Mouse (Mus musculus) ovary, postnatal 36 days (tissue): ENCODE results near the gene Phldb2.

Source experiments
- DNase-seq: peaks from one replicate; pipeline ENCODE4 v3.0.0; 2022; ENCODE audit warnings: low spot score, mixed read lengths

The Phldb2 gene

DNA sequence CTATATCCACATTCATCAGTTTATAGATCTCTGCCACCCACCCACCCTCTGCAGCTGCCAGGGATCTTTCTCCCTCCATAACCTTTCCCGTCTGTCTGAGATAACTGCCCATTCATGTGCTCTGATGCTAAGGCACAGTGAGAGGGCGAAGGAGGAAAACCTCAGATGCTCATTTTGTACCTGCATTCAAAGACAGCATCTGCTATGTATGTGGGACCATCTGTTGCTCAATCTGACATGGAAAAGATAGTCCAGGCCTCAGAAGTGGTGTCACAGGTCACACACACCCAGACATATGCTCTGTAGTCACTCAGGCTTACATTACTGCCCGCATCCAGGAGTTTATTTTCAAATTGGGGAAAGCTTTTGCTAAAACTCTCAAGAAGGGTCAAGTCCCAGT, 112.4 kb downstream of the Phldb2 start:
- no peak for DNase-seq

- DNase-seq, result no peak
Measured at GRCm38 (mm10) chr16:45837541-45838342, 115.7 kb downstream of the Phldb2 start.

- DNase-seq, result no peak
Measured at GRCm38 (mm10) chr16:45832747-45833108, 120.7 kb downstream of the Phldb2 start.

DNA sequence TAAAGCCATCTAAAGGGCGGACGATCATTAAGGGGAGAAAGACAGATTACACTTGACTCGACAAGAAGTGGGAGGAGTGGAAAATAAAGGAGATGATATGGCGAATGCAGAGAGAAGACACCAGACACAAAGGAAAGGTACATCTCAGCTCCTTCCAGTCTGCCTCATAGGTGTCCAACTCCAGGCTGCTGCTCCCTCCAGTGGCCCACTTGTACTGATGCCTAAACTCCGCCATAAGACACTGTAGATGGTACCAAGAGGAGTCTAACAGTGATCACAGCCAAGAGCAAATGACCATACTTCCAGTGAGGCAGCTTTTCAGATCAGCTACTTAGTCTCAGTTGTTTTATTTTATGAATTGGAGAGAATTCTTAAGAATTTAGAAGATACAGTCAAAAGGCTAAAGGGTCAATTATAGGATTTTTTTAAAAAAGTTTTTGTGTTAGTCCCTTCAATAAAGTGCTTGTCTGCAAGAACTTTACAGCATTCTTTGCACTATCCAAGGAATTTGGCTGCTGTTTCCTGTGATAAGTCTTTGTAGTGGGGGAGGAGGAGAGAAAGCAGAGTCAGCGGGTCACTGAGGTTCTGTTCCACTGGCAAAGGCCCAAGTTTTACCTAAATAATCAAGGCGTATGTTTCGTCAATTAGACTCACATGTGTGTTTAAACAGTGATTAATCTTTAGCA, 121.2 kb downstream of the Phldb2 start:
- no peak for DNase-seq

DNA sequence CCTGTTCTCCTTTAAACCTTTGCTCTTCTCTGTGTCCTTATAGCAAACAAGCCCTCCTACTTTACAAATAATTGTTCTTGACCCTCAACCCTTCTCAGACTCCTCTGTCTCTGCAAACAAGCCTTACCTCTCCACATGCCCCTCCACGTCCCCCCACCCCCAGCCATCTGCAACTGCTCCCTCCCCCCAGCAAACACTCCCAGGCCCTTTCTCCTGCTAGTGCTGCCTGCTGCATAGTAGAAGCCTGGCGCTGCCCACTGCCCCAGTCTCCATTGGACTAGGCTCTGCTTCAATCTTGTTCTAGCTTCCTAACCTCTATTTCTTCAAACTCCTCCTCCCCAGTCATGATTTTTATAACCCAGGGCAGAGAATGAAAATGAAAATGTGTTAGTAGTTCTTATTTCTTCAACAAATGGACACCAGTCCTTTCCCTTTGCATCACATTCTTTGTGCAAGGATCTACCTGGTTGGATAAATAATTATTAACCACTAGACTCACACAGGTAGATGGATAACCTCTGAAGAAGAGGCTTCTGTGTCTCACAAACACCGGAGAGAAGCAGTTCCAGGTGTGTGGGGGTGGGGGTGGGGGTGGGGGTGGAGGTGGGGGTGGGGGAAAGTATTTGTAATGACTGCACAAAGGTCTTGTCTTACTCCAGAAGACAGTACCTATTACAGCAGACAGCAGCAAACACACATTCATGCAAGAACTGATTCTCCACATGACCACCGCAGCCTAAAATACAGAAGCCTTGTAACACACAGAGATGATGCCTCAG, 122.1 kb downstream of the Phldb2 start:
- no peak for DNase-seq

DNA sequence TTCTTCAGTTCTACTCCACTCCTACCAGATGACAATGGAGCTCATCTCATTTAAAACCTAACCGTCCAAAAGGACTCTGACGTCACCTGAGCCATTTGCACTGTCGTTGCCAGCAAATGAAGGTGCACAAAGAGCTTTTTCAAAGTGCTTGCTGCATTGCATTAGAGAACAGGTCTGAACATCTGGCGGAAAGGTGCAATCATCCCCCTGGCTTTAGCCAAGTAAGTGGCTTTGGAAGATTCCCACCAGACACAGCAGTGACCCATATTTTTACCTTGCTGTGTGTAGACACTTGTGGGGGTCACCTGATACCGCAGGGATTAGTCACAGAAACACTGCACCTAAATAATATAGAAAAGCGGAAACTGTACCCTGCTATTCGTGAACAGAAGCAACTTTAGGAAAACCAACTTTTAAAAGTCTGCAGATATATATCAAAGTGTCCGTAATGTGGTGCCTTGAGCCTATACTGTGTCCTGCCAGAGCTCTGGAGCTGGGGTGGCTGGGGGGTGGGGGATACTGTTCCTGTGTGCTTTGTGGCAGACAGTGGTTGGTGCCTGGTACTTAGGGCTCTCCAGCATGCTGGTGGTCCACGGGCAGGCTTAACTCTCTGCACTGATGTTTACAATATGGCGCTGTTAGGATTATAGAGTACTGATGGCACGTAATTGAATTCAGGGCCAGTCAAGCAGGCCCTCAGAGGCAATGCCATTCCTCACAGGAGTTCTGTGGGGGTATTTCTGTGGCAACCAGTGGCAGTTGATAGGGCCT, 123.1 kb downstream of the Phldb2 start:
- DNase-seq, result no peak

- no peak for DNase-seq
Measured at GRCm38 (mm10) chr16:45825309-45825708, 128.1 kb downstream of the Phldb2 start.

DNA sequence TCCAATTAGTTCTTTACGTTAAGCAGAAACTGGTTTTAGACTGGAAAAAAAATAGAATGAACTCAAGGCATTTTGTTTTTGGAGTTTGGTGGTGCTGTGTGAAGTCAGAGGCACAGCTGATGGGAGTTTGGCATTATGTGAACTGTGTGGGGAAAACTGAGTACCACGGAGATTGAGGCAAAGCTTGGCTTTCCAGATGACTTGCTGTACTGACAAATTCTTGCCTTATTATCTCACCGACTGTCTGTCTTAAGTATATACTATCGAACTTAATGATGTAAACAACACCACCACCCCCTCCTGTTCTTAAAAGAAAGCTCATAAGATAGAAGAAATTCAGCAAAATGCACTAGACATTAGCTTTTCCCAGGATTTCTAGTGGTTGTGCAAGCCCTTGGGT, 129.4 kb downstream of the Phldb2 start:
- no peak for DNase-seq

- DNase-seq, result no peak
Measured at GRCm38 (mm10) chr16:45819911-45820310, 133.5 kb downstream of the Phldb2 start.

- no peak for DNase-seq
Measured at GRCm38 (mm10) chr16:45817795-45818194, 135.6 kb downstream of the Phldb2 start.

- no peak for DNase-seq
Measured at GRCm38 (mm10) chr16:45816670-45817069, 136.7 kb downstream of the Phldb2 start.

DNA sequence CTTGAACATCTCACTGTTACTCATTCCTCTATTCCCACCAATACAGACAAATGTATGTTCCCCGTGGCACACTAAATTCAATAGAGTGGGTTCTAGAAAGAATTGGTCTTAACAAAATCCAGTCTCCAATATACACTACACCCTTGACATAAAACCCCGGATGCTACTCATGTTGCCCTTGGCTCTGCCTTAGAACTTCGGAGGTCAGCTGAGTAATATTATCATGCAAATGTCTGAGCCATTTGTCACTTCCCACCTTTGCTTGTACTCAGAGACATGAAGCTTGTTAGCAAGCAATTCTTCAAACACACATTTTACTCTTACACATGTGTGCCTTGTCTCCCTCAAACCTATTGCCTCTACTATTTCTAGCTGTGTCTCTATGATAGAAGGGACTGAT, 138.8 kb downstream of the Phldb2 start:
- no peak for DNase-seq

- DNase-seq, result no peak
Measured at GRCm38 (mm10) chr16:45811788-45812187, 141.6 kb downstream of the Phldb2 start.

- DNase-seq, result no peak
Measured at GRCm38 (mm10) chr16:45810829-45811326, 142.5 kb downstream of the Phldb2 start.

DNA sequence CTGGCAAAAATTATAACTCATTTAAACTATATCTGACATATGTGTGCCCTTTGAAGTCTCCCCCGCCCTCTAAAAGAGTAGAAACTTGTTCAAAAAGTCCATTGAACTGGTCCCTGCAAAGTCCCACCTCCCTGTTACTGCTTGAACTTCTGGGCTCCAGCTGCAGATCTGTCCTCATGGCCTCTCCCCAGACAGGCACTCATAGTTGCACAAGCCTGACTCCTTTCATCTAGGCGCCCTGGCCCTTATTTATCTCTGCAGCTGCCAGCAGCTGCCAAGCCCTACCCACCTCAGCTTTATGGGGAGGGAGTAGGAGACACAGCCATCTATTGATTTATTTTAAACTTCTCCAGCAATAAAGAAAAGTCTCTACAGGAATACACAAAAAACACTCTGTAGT, 143.2 kb downstream of the Phldb2 start:
- DNase-seq, result no peak

DNA sequence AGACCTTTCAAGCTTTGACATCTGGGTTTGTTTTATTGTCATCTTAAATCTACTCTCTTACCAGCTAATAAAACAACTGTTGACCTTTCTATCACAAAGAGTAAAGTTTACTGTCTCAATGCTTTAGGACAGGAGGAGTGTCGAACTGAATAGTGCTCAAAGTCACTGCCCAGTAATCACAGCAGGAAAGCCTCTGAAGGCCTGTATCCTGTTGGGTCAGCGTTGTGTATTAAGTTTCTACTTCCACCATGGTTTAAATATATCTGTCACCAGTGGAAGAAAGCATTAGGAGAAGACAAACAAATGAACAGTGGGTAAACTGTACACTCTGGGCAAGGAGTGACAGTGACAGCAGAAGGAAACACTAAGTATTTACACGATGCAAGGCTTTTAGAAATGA, 148.7 kb downstream of the Phldb2 start:
- no peak for DNase-seq

DNA sequence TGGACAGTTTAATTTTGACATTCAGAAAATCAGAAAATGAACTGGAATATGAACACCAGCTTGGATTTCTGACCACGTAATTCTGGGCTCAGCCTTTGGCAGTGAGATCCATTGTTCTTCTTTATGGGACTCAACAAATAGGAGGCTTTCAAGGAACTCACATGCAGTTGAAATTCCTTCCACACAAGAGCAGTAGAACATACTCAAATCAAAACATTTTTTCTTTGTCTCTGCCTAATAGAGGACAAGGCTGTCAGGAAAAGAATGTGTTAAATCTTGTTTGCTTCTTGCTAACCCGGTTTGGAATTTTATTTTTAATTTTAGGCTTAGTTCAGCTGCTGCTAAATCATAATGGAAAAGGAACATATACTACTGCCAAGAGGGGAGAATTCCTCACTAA, 153.0 kb downstream of the Phldb2 start:
- DNase-seq, result no peak

DNA sequence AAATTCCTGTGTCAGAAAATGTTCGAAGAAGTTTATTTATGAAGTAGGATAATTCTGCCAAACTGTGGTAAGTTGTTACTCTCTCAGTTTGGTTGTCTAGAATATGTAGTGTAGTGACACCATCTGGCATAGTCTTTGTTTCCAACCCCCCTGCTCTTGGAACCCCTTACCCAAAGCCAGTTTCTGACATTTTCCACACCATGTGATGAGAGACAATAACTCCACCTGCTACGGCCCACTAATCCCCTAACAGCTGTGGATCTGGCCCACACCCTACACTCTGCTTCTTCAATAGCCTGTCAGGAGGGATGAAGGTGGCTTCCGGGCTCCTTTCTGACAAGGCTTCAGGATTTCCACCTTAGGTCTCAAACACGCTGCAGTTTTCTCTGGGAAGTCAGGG, 154.2 kb downstream of the Phldb2 start:
- DNase-seq, result no peak

GRCm38 (mm10) chr16:45798591-45798990, 154.8 kb downstream of the Phldb2 start:
- DNase-seq, result no peak

DNA sequence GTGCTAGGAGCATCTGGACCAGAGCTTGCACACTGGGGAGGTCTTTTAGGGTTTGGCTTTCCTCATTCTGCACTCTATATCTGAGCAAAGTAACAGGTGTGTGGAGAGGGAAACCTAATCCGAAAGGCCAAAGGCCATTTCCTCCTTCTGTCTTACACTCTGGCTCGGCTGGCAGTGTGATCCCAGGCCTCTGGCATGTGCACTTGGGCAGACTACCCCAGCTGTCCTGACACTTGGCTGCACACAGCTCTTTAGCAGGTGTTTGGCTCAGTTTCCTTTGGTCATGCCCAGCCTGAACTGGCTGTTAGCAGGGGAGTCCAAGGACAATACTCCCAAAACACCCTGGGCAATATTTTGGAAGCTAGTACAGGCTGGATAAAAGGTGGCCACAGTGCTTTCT, 156.6 kb downstream of the Phldb2 start:
- DNase-seq, result peak; percentile 24

- DNase-seq, result no peak
Measured at GRCm38 (mm10) chr16:45795188-45795693, 158.2 kb downstream of the Phldb2 start.

DNA sequence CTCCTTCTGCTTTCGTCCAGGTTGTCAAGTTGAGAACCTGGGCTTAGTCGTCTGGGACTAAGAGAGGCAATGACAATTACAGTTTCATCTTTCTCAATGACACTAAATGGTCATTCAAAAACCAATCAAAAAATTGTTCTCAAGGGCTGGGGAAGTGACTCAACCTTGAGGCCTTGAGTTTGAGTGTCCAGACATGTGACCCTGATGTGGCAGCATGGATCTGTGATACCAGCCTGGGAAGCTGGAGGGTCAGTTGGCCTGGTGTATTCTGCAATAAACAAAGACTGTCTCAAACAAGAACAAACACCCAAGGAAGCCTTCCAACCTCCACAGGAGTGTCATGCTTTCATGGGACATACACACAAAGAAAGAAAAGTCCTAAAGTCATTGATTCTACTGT, 160.6 kb downstream of the Phldb2 start:
- no peak for DNase-seq
